Mouse (Mus musculus) E14TG2a.4 (cell line): ENCODE data around the gene Rec114.

Source experiments
- H3K27me3 ChIP-seq: 2 replicates; pipeline ENCODE4 v1.6.1; 2014; ENCODE audit warnings: low read length, control low read depth; ENCODE audit not compliant: insufficient read depth
- H3K36me3 ChIP-seq: 2 replicates; pipeline ENCODE4 v1.6.1; 2014; ENCODE audit warnings: low read length, control low read depth; ENCODE audit not compliant: insufficient read depth
- H3K4me1 ChIP-seq: replicated peaks from 2 replicates; pipeline ENCODE4 v1.6.1; 2014; ENCODE audit warnings: low read depth, low read length, control low read depth
- H3K4me3 ChIP-seq: replicated peaks from 2 replicates; pipeline ENCODE4 v1.5.1; 2014; ENCODE audit warnings: mild to moderate bottlenecking, low read length
- H3K9me3 ChIP-seq: 2 replicates; pipeline ENCODE4 v1.6.1; 2014; ENCODE audit warnings: low read length, control low read depth
- CTCF ChIP-seq: conservative IDR thresholded peaks from 2 replicates; pipeline ENCODE4 v1.5.1; 2014; ENCODE audit warnings: low read length
- NANOG ChIP-seq: IDR thresholded peaks from 2 replicates; pipeline ENCODE4 v1.6.1; 2014; ENCODE audit warnings: borderline replicate concordance, low read length, mixed read lengths
- POU5F1 ChIP-seq: IDR thresholded peaks from 2 replicates; pipeline ENCODE4 v1.6.1; 2014; ENCODE audit warnings: low read length, borderline replicate concordance

Rec114 gene

GRCm38 (mm10) chr9:58743702-58744248, at the start of gene Rec114:
TSS of gene Rec114 (minus strand) at chr9:58743964.
- TF ChIP-seq CTCF: no peak
- no peak for TF ChIP-seq NANOG
- TF ChIP-seq POU5F1: no peak
- Histone ChIP-seq H3K4me3 (no peak within 1 kb of the TSS), H3K4me1 (peaks cover 73% of the 10 kb centered on the region), H3K27me3 (peaks cover 8% of the 10 kb centered on the region; the same call in 1 of the 2 replicates), H3K9me3 (no peaks in the 10 kb centered on the region), H3K36me3 (no peaks in the 10 kb centered on the region)

GRCm38 (mm10) chr9:58789476-58789875, 45.7 kb upstream of the Rec114 start:
- Histone ChIP-seq H3K36me3 (no peaks in the 10 kb centered on the region), H3K9me3 (no peaks in the 10 kb centered on the region), H3K4me1 (0 out of 2 replicates have a peak, but pooled peaks cover 4% of the 10 kb centered on the region), H3K4me3 (no peak overlapping the region), H3K27me3 (no peaks in the 10 kb centered on the region)
- TF ChIP-seq POU5F1: no peak

GRCm38 (mm10) chr9:58775363-58775762, 31.6 kb upstream of the Rec114 start:
- Histone ChIP-seq H3K4me3 (no peak overlapping the region), H3K9me3 (no peaks in the 10 kb centered on the region), H3K4me1 (peaks cover 7% of the 10 kb centered on the region), H3K36me3 (no peaks in the 10 kb centered on the region), H3K27me3 (no peaks in the 10 kb centered on the region)
- no peak for TF ChIP-seq NANOG
- peak; percentile 96 for TF ChIP-seq CTCF
- no peak for TF ChIP-seq POU5F1

GRCm38 (mm10) chr9:58774761-58775160, 31.0 kb upstream of the Rec114 start:
- no peaks in the 10 kb centered on the region for H3K27me3 ChIP-seq
- H3K4me1 ChIP-seq: peaks cover 13% of the 10 kb centered on the region
- H3K9me3 ChIP-seq: no peaks in the 10 kb centered on the region
- no peak for TF ChIP-seq NANOG
- TF ChIP-seq CTCF: no peak
- TF ChIP-seq POU5F1: no peak
- H3K4me3 ChIP-seq: no peak overlapping the region
- no peaks in the 10 kb centered on the region for H3K36me3 ChIP-seq

GRCm38 (mm10) chr9:58769943-58770342, 26.2 kb upstream of the Rec114 start:
- TF ChIP-seq POU5F1 (no peak), CTCF (no peak), NANOG (no peak)
- H3K36me3 ChIP-seq: no peaks in the 10 kb centered on the region
- H3K4me3 ChIP-seq: no peak overlapping the region
- H3K9me3 ChIP-seq: no peaks in the 10 kb centered on the region
- H3K4me1 ChIP-seq: peaks cover 55% of the 10 kb centered on the region
- peaks cover 6% of the 10 kb centered on the region; the same call in 1 of the 2 replicates for H3K27me3 ChIP-seq

GRCm38 (mm10) chr9:58766959-58767955, 23.5 kb upstream of the Rec114 start:
- TF ChIP-seq NANOG: no peak
- no peak overlapping the region for H3K4me3 ChIP-seq
- peaks cover 6% of the 10 kb centered on the region; the same call in 1 of the 2 replicates for H3K27me3 ChIP-seq
- peaks cover 77% of the 10 kb centered on the region for H3K4me1 ChIP-seq
- no peaks in the 10 kb centered on the region for H3K9me3 ChIP-seq
- H3K36me3 ChIP-seq: no peaks in the 10 kb centered on the region

GRCm38 (mm10) chr9:58764354-58764753, 20.6 kb upstream of the Rec114 start:
- Histone ChIP-seq H3K4me3 (no peak overlapping the region), H3K27me3 (peaks cover 9% of the 10 kb centered on the region; the same call in 1 of the 2 replicates), H3K4me1 (peaks cover 76% of the 10 kb centered on the region), H3K9me3 (no peaks in the 10 kb centered on the region), H3K36me3 (no peaks in the 10 kb centered on the region)
- TF ChIP-seq CTCF (no peak), NANOG (peak; percentile 73; the same call in 1 of the 2 replicates), POU5F1 (no peak)

GRCm38 (mm10) chr9:58763114-58763513, 19.4 kb upstream of the Rec114 start:
- H3K4me1 ChIP-seq: peaks cover 75% of the 10 kb centered on the region

More at GRCm38 (mm10) chr9:58763114-58763513, 19.4 kb upstream of the Rec114 start:
- TF ChIP-seq CTCF (no peak), POU5F1 (no peak), NANOG (no peak)
- Histone ChIP-seq H3K4me3 (no peak overlapping the region), H3K9me3 (no peaks in the 10 kb centered on the region), H3K36me3 (no peaks in the 10 kb centered on the region), H3K27me3 (peaks cover 9% of the 10 kb centered on the region; the same call in 1 of the 2 replicates)
